Mouse (Mus musculus): ENCODE data around the gene Smco3. TPM values are rescaled to one million over a fixed set of nuclear protein-coding genes. Genes with fewer than 3 reads are reported as not detected.

Smco3 gene
- total RNA-seq (2023) = not detected

DNA sequence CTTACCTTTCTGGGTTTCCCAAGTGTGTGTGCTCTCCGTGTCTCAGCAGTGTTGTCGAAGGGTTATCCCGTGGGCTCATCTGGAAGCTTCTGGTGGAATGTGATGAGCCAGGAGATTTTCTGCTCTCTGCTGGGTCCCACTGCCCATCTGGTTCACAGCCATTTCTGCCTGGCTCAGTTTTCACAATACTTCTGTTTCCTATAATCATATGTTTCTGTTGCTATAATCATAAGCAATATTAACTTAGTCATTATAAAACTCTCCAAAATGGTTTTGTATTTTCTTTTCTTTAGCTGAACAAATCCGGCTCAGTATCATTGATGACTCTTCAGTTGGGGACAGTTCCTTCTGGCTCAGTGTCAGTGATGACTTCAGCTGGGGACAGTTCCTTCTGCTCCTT is at the start of gene Smco3:
Smco3 (minus strand) TSS at position 101 of the 400 bp plus-strand sequence.

DNA sequence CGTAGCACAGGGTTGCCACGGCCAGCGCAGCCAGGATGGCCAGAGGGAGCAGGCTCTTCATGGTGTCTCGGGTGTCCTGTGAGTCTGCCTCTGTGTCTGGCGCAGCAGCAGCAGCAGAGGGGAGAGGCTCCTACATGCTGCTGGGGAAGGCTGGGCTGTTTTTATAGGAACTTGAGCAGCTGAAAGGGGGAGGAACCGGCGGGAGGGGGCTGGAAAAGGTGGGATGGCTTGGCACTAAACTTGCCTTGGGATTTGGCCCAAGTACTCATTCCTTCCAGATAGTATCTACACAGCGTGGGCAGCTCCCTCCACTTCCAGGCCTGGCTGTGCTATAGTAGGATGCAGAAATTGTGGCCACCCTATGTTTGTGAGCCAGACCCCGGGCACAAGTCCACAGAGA is 40.4 kb upstream of the Smco3 start, which contains the start of gene Mgp:
Mgp (minus strand) TSS at position 154 of the 400 bp plus-strand sequence.

DNA sequence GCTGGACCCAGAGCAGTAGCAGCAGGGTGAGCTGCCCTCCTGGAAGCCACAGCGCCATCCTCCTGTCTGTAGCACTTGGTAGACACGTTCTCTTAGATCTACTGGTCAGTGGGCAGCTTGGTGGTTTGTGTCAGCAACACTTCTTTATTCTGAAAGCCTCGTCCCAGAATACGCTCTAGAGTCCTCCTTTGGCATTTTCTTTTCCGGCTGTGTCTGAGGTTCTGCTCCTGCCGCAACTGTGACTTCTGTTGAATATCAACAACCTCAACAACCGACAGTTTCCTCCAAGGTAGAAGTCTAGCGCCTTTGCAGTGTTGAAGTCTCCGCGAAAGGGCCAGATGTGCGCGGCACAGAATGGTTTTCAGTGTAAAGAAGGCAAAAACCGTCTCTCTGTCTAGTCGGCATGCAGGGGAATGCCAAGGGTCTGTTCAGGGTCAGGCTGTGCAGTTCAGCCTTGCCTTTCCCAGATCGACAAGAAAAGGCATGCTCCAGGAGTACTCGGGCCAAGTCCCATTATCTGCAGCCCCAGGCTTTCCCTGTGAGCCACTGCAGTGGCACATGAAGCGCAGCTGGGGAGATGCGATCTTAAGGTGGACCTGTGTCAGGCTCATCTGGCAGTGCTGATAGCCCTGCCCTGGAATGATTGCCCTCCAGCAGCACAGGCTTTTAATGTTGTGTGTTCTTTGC is 22.1 kb upstream of the Smco3 start, which contains the start of gene Art4:
Art4 (minus strand) TSS at position 548 of the 687 bp plus-strand sequence.

DNA sequence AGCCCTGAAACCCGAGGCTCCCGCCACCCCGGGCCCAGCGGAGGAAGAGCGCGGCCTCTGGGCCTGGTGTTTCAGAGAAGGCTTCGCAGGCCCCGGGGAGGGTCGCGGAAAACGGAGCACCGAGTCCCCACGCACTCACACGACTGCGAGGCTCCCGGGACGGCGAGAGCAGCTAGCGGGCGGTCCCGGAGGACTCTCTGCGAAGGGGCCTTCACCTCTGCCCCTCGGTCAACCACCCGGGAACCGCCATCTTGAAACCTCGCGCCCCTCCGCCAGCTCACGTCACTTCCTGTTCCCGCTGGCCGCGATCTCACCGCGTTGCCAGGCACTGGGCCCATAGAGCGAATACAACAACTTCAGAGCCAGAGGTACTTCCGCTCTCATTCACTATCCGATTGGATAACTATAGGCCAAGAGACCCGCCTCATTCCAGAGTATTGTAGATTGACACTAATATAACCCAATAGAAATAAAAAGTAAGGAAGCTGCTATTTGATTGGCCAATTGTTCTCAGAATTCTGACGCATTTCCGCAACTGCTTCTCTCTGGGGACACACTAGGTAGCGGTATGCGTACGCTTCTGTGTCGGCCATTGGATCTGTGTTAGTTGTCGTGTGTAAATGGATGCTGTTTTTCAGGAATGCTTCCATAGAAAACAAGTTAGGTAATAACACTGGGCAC is 7.2 kb downstream of the Smco3 start, which contains the start of gene Wbp11:
Wbp11 (minus strand) TSS at position 353 of the 681 bp plus-strand sequence.

DNA sequence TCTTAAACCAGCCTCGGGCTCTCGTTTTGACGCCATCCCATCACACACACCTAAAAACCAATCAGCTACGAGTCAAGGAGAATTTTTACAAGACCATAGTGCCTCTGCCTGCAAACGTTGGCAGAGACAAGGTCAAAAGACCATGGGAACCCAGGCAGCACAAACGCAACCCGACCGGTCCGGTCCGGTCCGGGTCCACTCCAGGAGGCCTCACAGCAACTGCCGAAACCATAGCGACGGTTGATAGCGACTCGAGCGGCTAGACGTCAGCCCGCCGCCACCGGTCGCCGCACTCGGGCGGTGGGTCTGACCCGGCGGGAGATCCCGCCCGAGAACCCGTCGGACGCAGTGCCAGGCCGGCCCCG is 7.8 kb downstream of the Smco3 start, which contains the start of gene BC049715:
BC049715 (plus strand) TSS at position 111 of the 365 bp plus-strand sequence.

DNA sequence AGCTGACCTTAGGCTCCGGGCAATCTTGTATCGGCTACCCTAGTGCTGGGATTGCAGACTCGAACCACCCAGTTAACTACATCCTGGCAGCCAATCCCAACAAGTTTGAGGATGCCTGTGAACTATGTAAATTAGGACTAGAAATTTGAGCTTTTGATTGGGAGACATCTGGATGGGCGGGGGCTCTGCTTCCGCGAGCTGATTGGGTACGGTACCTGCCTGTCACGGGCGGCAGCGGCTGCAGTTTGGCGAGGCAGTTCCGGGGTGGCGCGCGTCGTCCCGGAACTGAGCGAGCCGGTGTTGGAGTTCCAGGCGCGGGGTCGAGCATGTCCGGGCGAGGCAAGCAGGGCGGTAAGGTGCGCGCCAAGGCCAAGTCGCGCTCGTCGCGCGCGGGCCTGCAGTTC is 27.2 kb downstream of the Smco3 start, which contains the start of gene H2afj:
H2afj (plus strand) TSS at position 231 of the 404 bp plus-strand sequence.

DNA sequence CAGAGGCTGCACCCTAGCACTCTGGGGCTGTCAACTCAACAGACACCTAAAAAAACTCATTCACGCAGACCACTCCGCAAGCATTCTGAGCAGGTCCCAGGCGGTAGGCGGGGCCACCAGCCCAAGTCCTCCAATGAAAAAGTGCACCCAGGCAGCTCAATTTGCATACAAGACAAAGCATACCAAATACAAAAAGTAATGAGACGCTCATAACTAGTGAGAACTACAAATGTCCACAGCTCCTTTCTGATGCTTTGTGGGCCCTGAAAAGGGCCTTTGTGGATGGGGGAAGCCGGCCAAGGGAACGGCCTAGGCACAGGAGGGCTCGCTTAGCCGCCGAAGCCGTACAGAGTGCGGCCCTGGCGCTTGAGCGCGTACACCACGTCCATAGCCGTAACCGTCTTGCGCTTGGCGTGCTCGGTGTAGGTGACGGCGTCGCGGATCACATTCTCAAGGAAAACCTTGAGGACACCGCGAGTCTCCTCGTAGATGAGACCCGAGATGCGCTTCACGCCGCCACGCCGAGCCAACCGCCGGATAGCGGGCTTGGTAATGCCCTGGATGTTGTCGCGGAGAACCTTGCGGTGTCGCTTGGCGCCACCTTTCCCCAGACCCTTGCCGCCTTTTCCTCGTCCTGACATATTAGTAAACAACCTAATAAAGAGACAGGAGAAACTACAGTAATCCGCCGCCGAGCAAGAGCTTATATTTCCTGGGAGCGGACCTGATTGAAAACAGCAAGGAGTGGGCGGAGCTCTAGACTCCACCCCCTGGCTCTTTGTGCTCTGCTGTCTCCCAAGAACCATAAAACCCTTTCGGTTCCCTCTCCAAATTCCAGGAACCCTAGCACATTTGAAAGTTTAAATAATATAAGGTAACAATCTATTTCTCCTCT is 31.3 kb downstream of the Smco3 start, which contains the start of gene Hist4h4:
Hist4h4 (minus strand) TSS at position 677 of the 895 bp plus-strand sequence.

DNA sequence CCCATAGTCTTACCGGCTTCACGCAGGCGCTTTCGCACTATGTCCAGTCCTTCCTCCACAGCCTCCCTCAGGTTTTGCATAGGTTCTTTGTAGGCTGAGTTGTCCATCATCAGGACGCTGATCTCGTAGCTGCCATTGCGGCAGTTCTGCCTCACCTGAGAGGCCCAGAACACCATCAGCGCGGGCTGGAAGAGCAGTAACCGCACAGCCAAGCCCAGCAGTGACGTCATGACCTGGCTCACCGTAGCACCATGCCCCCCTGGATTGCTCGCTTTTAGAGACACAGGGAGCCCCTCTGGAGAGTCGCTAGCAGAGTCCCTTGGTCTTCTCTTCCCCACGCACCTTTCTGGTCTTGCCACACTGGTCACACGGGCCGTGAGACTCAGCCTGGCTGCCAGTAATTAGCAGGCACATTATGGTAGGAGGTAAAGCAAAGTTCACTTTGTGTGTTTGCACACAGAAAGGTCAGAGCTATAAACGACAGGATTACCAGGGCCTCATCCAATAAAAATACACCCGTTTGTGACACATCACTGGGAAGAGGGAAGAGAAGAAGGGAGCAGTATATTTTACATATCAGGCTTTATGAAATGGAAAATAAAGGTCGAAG is 53.8 kb downstream of the Smco3 start, which contains the start of gene Gucy2c:
Gucy2c (minus strand) TSS at position 389 of the 610 bp plus-strand sequence.

Other genes with a start within 250 kb of the Smco3 start
- 100 to 1,000 TPM; 628 to 643 TPM for gene Plbd1, start 173.5 kb downstream of the Smco3 start, total RNA-seq (2023)
- under 1 TPM; 0.24 to 0.40 TPM for gene Gucy2c, start 53.7 kb downstream of the Smco3 start, total RNA-seq (2023)
- 10 to 100 TPM; 72.3 to 86.9 TPM for gene Hist4h4, start 31.0 kb downstream of the Smco3 start, total RNA-seq (2023)
- gene H2afj, start 27.2 kb downstream of the Smco3 start, total RNA-seq (2023) = 10 to 100 TPM; 86.4 to 87.8 TPM
- 1 to 10 TPM; 5.5 to 7.8 TPM for gene BC049715, start 7.8 kb downstream of the Smco3 start, total RNA-seq (2023)
- 100 to 1,000 TPM in 1 of 2 experiments, 10 to 100 TPM in 1; 87.7 to 106 TPM for gene Wbp11, start 7.2 kb downstream of the Smco3 start, total RNA-seq (2023)
- 1 to 10 TPM; 1.5 to 1.8 TPM for gene Art4, start 22.3 kb upstream of the Smco3 start, total RNA-seq (2023)
- gene Mgp, start 40.4 kb upstream of the Smco3 start, total RNA-seq (2023) = not detected
- 1 to 10 TPM; 4.1 to 6.2 TPM for gene Erp27, start 86.7 kb upstream of the Smco3 start, total RNA-seq (2023)
- under 1 TPM in 1 of 2 experiments, not detected in 1; 0.07 TPM for gene Pde6h, start 88.4 kb upstream of the Smco3 start, total RNA-seq (2023)
- 1,000 to 10,000 TPM; 2,126 to 2,140 TPM for gene Arhgdib, start 106.4 kb upstream of the Smco3 start, total RNA-seq (2023)

All from neutrophil, adult 83 days (primary cell).